Mouse (Mus musculus) MN1 (cell line): ENCODE results near the gene Gm30302.

Experiments
- DNase-seq: peaks from one replicate; pipeline ENCODE4 v3.0.0-alpha.2; 2016; ENCODE audit warnings: low spot score

Gm30302 gene

GRCm38 (mm10) chr13:49736430-49736829, 62.4 kb downstream of the Gm30302 start:
- no peak for DNase-seq
